Comparison of ENCODE assay signal across 26 mouse cellular contexts in the genomic region with DNA sequence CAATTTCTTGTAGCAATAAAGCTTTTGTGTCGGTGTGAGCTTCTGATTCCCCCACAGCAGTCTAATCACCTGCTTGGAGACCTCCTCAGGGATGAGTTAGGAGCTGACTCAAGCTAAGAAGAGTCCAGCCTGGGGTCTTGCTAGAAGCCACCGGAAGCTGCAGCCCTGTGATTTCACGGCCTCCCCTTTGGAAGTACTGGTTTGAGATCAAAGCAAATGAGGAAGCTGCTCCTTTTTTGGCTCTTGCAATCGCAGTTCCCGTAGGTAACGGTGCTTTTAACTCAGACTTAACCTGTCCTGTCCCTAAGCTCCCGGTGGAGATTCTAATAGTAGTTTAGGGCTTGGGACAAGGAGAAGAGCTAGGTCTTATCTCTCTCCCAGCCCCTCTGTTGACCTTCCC.
"Had no signal": no experiment of that assay in that cellular context is flagged by ENCODE, and none has a peak within 500 bp of the region (broad histone marks: within the 10 kb centered on the region; RNA-seq: fewer than 3 reads in every experiment).

No protein-coding gene starts in this region.

- H3K36me3 ChIP-seq: heart, embryonic 13.5 days; heart, embryonic 15.5 days; hindbrain, embryonic 10.5 days; hindbrain, embryonic 12.5 days; intestine, embryonic 15.5 days; kidney, embryonic 15.5 days; limb, embryonic 13.5 days; limb, embryonic 15.5 days had no signal

- H3K27me3 ChIP-seq: heart, embryonic 13.5 days; heart, embryonic 15.5 days; hindbrain, embryonic 12.5 days; intestine, embryonic 15.5 days; kidney, embryonic 15.5 days; limb, embryonic 13.5 days; limb, embryonic 15.5 days had no signal

- H3K4me2 ChIP-seq: heart, embryonic 11.5 days; heart, embryonic 13.5 days; heart, embryonic 15.5 days; hindbrain, embryonic 12.5 days; hindbrain, embryonic 14.5 days; intestine, embryonic 15.5 days; kidney, embryonic 15.5 days; limb, embryonic 13.5 days; limb, embryonic 15.5 days; liver, embryonic 11.5 days had no signal

- H3K9ac ChIP-seq: heart, embryonic 13.5 days; heart, embryonic 15.5 days; hindbrain, embryonic 12.5 days; hindbrain, embryonic 14.5 days; intestine, embryonic 15.5 days; kidney, embryonic 15.5 days; limb, embryonic 13.5 days; limb, embryonic 15.5 days had no signal

- ATAC-seq: hindbrain, embryonic 16.5 days; inflammation-experienced regulatory T-cells, adult 6 months; intestine, embryonic 15.5 days; intestine, postnatal 0 days had no signal

- H3K9me3 ChIP-seq: heart, embryonic 13.5 days; heart, embryonic 15.5 days; hindbrain, embryonic 10.5 days; hindbrain, embryonic 12.5 days; intestine, embryonic 15.5 days; kidney, embryonic 15.5 days; limb, embryonic 13.5 days; limb, embryonic 15.5 days had no signal

- H3K4me3 ChIP-seq: heart, embryonic 13.5 days; heart, embryonic 15.5 days; hindbrain, embryonic 10.5 days; hindbrain, embryonic 12.5 days; intestine, embryonic 15.5 days; kidney, embryonic 15.5 days; limb, embryonic 13.5 days; limb, embryonic 15.5 days had no signal

- H3K27ac ChIP-seq: heart, embryonic 13.5 days; heart, embryonic 15.5 days; hindbrain, embryonic 10.5 days; hindbrain, embryonic 12.5 days; hindbrain, embryonic 14.5 days; intestine, embryonic 15.5 days; kidney, embryonic 15.5 days; kidney, postnatal 0 days; limb, embryonic 13.5 days; limb, embryonic 15.5 days had no signal

- DNase-seq: gastrocnemius, postnatal 14 days; gastrocnemius, postnatal 36 days; heart, adult 18-20 months; heart, postnatal 4 days; kidney, adult 2 months; kidney, adult 9 months; kidney, postnatal 14 days; kidney, postnatal 36 days; layer of hippocampus, adult 9-11 months; layer of hippocampus, postnatal 36 days; left cerebral cortex, postnatal 4 days had no signal

- H3K4me1 ChIP-seq: hindbrain, embryonic 12.5 days had no signal
